Mouse (Mus musculus): ENCODE data around the gene Carm1. TPM values are rescaled to one million over a fixed set of nuclear protein-coding genes. Genes with fewer than 3 reads are reported as not detected.
A peak's percentile ranks its signal among the peaks of the same experiment; 100 is the strongest.

Carm1 gene
- total RNA-seq, 2 experiments from 2014 or later, result 78.2 to 79.5 TPM

DNA sequence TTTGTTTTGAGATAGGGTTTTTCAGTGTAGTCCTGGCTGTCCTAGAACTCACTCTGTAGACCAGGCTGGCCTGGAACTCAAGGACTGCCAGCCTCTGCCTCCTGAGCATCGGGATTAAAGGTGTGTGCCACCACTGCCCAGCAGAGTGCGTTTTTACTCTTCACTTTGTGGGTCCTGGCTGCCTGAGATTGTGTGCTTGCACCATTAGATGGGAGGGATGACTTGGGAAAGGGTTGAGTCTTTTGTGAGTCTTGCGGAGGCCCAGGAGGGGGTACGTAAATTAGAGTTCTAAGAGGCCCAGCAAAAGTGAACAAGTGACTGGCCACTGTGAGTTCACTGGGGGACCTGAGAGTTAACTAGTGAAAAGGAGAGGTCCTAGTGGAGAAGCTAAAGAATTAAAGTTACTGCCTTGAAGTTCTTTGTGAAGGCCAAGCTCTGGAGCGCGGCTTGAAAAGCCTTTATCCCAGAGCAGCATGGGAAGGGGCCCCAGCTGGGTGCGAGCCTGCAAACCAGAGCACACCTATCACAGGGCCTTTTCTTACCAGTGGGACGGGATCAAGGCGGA, 1.3 kb upstream of the Carm1 start:
- intact Hi-C loops (cut with DNase I), result loop anchor here (5.0 kb wide), 1 partner anchor 47 kb away; the partner anchor contains the start of genes Timm29 and Yipf2
- peak overlapping the region; percentile 57 for H3K4me3 ChIP-seq
- H3K27ac ChIP-seq, result peak overlapping the region; percentile 58
- TF ChIP-seq CTCF (IDR thresholded peaks at IDR 0.05), result no peak
- no peak for DNase-seq (ENCODE audit: extremely low spot score in 1 of 2, low spot score in 2 of 2)

DNA sequence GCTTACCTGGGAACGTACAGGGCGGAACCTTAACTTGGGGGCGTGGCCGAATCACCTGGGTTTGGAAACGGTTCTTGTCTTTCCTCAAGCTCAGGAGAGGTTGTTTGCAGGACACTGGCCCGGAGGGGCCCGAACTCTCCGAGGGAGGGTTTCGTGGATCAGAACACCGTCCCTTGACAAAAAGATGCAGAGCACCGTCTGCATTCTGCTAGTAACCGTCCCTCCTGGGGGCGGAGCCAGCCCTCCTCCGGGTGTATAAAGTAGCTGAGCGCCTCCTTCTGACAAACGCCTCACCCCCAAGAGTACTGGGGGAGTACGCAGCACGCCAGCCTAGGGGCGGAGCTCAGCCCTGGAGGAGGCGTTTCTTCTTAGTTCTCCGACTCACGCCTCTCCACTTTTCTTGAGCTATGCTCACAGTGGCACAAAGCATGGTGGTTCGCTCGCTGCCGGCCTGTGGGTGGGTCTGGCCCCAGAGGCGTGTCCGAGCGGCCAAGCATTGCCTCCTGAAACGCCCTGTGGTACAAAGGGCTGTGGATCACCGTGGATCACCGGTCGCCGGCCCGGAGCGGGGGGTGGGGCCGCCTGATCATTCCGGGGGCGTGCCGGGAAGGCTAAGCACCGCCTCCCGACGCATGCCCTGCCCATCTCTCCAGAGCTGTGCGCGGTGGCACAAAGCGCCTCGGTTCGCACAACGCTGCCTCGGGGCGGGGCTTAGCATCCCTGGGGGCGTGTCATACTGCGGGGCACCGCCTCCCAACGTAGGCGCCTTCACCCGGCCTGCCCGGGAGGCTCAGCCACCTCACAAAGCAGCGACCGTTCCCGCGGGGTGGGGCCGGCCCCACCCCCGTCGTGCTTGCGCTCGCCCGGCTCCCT, 542 bp upstream of the Carm1 start:
- intact Hi-C loops (cut with DNase I), result loop anchor here (2.0 to 5.0 kb wide), 3 partner anchors 35 to 179 kb away; partner anchors contain the start of genes Ilf3, Timm29, Tmed1 and Yipf2
- no peak for TF ChIP-seq CTCF (IDR thresholded peaks at IDR 0.05)
- Histone ChIP-seq H3K4me3 (peak overlapping the region; percentile 57), H3K27ac (peak overlapping the region; percentile 58)
- DNase-seq (ENCODE audit: extremely low spot score in 1 of 2, low spot score in 2 of 2), result peak; percentile 99 to 100

DNA sequence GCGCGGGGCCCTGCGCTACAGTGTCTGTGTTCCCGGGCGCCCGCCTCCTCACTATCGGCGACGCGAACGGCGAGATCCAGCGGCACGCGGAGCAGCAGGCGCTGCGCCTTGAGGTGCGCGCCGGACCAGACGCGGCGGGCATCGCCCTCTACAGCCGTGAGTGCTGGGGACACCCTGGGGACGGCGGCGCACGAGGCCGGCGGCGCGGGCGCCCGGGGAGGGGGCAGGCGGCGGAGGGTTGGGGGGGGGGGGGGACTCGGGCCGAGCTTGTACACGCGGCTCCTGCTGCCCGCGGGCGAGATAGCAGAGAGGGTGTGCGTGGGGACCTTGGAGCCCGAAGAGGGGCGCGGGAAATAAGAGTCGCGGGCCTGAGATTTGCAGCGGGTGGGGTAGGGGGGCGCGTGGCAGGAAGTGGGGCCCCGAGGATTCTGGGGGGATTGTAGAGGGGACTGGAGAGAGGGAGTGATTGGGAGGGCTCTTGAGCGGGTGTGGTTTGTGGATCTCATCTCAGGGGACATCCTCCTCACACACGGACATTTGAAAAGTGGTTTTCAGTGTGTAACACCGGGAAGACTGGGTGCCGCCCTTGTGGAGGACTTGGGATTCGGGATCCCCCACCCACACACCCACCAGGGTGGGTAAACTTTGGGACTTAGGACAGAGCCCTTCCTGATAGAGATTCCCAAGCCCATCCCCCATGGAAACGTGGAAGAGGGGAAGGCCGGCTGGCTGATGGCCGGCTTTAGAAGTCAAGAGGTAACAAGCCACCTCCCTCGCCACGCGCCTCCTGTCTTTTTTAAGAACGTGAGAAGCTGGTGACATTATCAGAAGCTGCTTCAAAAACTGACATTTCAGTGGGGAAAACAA, 614 bp downstream of the Carm1 start:
- DNase-seq (ENCODE audit: extremely low spot score in 1 of 2, low spot score in 2 of 2), result peak; percentile 36 to 67
- peak overlapping the region; percentile 69 for H3K4me3 ChIP-seq
- H3K27ac ChIP-seq, result peak overlapping the region; percentile 93
- intact Hi-C loops (cut with DNase I), result loop anchor here (2.0 to 5.0 kb wide), 3 partner anchors 37 to 181 kb away; partner anchors contain the start of genes Ilf3, Timm29, Tmed1 and Yipf2
- TF ChIP-seq CTCF (IDR thresholded peaks at IDR 0.05), result no peak; the same call in 1 of the 2 replicates

DNA sequence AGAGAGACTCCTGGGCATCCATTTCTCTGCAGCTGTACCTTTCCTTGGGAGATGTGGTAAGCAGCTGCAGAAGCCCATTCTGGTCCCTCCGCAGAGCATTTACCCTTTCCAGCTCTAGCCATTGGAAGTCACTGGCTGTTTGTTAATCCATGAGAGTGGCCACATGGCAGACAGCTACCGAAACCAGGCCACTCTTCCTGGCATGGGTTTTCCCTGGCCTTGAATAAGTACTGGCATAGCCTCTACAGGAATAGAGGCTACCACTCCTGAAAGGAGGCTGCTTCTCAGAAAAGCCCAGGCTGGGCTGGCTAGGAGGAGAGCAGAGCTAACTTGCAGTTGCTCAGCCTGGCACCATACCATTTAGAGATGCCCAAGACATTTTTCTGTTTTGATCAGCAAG, 4.4 kb downstream of the Carm1 start:
- DNase-seq (ENCODE audit: extremely low spot score in 1 of 2, low spot score in 2 of 2), result no peak
- H3K27ac ChIP-seq, result no peak overlapping the region
- TF ChIP-seq CTCF (IDR thresholded peaks at IDR 0.05), result no peak
- no peak overlapping the region for H3K4me3 ChIP-seq
- intact Hi-C loops (cut with DNase I), result no loop called here

DNA sequence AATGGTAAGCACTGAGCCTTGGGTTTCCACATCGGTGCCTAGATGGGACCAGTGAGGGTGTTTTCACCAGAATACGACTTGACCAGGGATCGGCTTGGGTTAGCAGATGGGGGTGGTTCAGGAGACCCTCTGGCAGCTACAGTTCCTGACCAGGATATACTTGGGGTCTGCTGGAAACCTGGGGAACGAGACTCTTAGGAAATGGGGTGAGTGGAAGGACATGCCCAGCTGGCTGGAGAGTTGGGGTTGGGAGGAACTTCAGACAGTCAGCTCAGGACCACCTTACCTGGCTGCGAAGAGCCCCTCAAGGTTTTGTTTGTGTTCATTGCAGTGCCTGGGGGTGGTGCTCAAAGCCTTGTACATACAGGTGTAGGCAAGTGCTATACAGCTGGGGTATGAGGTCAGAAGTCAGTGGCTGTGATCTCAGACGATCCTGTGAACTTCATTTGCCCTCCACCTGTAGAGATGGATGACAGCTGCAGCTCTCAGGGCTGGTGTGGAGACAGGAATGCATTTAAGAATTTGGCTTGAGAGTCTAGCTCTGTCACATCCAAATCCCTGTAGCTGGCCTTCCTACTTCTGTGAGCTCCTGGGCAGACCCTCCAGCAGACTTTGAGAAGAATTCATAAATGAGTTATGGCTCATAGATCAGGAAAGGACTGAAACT, 7.0 kb downstream of the Carm1 start:
- intact Hi-C loops (cut with DNase I), result no loop called here
- no peak for TF ChIP-seq CTCF (IDR thresholded peaks at IDR 0.05)
- DNase-seq (ENCODE audit: extremely low spot score in 1 of 2, low spot score in 2 of 2), result no peak
- Histone ChIP-seq H3K4me3 (no peak overlapping the region), H3K27ac (no peak overlapping the region)

DNA sequence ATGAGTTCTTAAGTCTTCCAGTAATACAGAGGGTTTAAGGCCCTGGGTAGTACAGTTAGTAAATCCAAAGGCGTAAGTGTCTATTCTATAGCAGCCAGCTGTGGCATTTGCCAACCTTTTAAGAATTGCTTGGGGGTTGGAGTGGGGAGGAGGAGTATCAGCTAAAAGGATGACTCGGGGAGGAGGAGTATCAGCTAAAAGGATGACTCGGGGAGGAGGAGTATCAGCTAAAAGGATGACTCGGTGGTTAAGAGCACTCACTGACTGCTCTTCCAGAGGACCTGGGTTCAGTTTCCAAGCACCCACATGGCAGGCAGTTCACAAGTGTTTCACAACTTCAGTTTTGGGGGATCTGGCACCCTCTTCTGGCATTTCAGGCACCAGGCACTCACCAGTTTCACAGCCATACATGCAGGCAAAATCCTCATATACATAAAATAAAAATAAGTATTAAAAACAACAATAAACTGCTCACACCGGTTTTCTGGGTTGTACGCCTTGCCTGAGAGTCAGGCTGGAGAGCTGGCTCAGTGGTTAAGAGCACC, 8.6 kb downstream of the Carm1 start:
- no peak overlapping the region for H3K27ac ChIP-seq
- no peak for DNase-seq (ENCODE audit: extremely low spot score in 1 of 2, low spot score in 2 of 2)
- intact Hi-C loops (cut with DNase I), result no loop called here
- no peak; the same call in 1 of the 2 replicates for TF ChIP-seq CTCF (IDR thresholded peaks at IDR 0.05)
- no peak overlapping the region for H3K4me3 ChIP-seq

DNA sequence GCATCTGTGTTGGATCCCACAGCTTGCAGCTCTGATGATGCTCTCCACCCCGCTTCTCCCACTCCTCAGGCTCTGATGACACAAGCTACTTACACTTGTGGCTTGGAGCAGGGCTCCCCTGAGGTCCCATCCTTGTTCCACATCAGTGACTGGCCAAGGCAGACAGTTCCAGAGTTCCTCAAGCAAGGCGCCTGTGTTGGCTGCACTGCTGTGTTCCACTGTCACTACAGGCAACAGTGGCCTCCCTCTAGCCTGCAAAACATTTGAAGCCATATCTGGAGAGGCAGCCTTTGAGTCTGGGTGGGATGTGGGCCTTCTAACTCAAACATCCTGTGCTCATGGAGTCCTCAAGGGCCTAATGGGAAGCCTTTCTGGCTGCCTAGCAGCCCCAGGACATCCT, 10.3 kb downstream of the Carm1 start:
- H3K27ac ChIP-seq, result no peak overlapping the region
- DNase-seq (ENCODE audit: extremely low spot score in 1 of 2, low spot score in 2 of 2), result no peak
- H3K4me3 ChIP-seq, result no peak overlapping the region
- no peak for TF ChIP-seq CTCF (IDR thresholded peaks at IDR 0.05)
- intact Hi-C loops (cut with DNase I), result no loop called here

DNA sequence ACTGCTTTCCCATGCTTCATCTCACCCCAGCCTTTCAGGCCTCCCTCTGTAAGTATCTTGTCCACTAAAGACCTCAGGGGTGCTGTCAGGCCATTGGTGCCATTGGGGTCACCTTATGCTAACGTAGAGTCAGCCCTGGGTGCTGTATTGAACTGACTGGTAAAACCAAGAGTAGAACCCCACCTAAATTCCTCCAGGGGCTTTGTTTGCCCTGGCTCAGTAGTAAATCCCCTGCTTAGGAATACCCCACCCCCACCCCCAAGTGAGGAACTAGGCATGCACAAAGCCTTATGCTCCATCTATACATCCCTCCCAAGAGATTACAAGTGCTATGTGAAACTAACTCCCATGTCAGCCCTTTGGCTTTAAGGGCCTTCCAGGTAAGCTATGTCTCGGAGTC, 10.9 kb downstream of the Carm1 start:
- no peak overlapping the region for H3K27ac ChIP-seq
- no peak for TF ChIP-seq CTCF (IDR thresholded peaks at IDR 0.05)
- DNase-seq (ENCODE audit: extremely low spot score in 1 of 2, low spot score in 2 of 2), result no peak
- intact Hi-C loops (cut with DNase I), result no loop called here
- H3K4me3 ChIP-seq, result no peak overlapping the region

DNA sequence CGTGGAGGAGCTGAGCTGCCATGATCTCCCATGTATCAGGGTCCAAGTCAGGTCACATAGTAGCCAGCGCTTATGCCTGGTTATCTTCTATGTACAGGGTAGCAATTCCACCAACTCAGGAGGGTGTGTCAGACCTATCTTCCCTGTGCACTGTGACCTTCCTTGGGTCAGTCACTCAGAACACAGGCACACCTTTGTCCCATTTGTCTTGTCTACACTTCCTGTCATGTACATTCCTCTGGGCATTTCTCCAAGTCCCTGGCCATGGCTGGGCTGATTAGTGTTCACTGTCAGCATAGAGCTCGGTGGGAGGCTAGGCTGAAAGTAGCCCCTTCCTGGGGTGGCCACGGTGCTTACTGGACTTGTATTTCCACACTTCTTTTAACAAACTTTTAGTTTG, 11.7 kb downstream of the Carm1 start:
- intact Hi-C loops (cut with DNase I), result no loop called here
- no peak overlapping the region for H3K4me3 ChIP-seq
- no peak for DNase-seq (ENCODE audit: extremely low spot score in 1 of 2, low spot score in 2 of 2)
- TF ChIP-seq CTCF (IDR thresholded peaks at IDR 0.05), result no peak
- H3K27ac ChIP-seq, result no peak overlapping the region

DNA sequence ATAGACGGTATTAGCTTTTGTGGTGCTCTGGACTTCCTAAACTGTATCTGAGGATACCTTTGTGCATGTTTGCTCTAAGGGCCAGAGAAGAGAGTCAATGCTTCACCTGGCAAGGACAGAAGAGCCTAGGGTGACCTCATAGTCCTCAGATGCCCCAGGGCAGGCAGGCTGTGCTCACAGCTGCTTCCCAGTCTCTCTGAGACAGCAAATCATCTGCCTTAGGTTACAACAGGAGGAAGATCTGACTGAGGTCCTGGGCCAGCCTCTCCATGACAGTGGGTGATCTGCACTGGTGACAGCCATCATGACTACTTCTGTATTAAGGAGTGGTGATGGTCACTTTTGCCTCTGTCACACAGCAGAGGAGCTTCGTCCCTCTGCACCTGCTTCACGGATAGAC, 12.5 kb downstream of the Carm1 start:
- no peak overlapping the region for H3K4me3 ChIP-seq
- intact Hi-C loops (cut with DNase I), result no loop called here
- TF ChIP-seq CTCF (IDR thresholded peaks at IDR 0.05), result no peak
- no peak for DNase-seq (ENCODE audit: extremely low spot score in 1 of 2, low spot score in 2 of 2)
- no peak overlapping the region for H3K27ac ChIP-seq

DNA sequence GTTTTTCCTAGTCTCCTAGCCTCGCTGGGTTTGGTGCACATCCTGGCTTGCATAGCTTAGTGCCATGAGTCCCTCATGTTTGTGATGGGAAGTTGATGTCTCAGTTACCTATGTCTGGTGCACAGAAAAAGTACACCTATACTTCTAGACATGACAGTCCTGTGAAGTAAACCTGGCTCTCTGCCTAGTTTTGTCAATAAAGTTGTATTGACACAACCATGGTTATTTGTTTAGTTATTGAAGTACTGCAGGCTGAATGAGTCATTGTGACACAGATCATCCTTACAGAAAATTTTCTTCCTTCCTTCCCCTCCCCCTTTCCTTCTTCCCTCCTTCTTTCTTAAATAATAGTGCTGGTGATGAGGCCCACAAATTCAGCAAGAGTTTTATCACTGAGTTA, 17.7 kb downstream of the Carm1 start:
- Histone ChIP-seq H3K27ac (no peak overlapping the region), H3K4me3 (no peak overlapping the region)
- DNase-seq (ENCODE audit: extremely low spot score in 1 of 2, low spot score in 2 of 2), result no peak
- intact Hi-C loops (cut with DNase I), result no loop called here
- no peak for TF ChIP-seq CTCF (IDR thresholded peaks at IDR 0.05)
